Mouse (Mus musculus): Measurements from ENCODE around the gene Mybl2.

Mybl2 gene

DNA sequence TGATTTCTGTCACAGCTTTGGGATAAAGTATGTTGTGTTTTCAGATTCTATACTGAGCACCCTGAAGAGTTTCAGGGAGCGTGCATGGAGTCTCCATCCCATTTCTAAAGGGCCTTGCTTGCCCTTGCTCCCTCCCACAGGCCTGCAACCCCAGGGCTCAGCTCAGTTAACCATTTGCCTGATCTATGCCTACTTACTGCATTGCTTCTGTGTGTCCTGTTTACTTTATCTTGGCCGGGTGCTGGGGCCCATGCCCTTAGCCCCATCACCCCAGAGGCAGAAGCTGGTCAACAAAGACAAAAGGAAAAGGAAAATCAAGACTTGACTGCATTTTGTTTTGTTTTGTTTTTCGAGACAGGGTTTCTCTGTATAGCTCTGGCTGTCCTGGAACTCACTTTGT is 17.1 kb downstream of the Mybl2 start:
- DNase-seq (ENCODE audit: low spot score) = peak; percentile 39

DNA sequence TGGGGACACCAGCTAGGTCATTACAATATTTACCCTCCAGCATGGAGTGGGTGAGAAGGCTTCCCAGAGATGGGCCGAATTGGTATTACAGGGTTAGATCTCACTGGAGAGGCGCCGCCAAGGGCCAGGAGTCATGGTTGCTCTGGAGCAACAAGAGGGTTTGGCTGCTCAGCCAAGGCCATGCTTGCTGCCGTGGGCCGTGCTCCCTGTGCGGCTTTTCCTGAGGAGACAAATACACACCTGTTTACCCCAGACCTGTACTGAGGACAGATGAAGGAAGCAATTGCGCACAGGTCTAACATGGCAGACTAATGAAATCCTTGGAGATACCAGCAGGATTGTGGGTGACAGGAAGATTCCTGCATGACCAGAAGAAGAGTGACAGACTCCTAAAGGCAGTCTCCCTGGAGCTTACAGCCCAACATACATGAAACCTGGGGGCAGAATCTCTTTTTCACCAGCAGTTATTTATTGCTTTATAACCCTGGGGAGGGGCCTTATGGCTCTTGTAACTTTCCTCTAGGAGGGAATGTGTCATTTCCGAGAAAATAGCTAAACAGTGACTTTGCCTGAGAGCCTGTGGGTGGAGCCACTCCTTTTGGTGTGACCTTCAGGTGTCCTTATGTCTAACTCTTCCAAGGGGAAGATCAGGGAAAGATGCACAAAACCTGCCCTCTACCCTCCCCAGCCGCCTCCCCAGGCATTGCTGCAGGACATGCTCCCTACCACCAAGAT is 18.7 kb downstream of the Mybl2 start:
- peak; percentile 66 for DNase-seq (ENCODE audit: low spot score)

DNA sequence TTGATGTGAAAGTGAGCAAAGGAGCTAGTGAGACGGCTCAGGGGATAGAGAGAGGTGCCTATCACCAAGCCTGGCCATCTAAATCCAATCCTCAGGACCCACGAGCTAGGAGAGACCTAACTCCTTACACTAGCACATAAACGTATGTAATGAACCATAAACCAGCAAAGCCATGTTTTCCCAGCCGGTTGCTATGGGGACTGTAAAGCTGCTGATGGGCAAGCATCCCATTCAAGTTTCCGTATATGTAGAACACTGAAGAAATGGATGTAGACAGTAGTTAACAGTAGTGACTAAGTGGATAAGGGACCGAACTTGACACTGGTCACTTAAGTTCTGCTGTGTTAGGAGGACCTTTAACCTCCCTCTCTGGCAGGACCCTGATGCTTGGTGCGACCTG is 19.5 kb downstream of the Mybl2 start:
- DNase-seq (ENCODE audit: low spot score) = no peak

DNA sequence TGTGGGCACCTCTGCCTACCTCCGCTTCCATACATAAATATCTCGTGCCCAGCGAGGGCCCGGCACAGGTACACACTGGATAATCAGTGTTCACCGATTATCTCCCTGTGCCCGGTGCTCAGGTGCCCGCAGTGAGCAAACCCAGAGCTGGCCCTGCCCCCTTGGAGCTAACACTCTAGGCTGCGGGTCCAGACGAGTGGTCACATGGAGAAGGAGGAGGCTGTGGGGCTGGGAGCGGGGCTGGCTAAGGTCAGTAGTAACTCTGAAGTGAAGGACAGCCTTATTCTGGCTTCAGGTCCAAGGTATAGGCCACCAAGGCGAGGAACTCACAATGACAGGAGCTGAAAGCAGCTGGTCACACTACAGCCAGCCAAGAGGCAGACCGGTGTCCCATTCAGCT is 20.3 kb downstream of the Mybl2 start:
- no peak for DNase-seq (ENCODE audit: low spot score)

DNA sequence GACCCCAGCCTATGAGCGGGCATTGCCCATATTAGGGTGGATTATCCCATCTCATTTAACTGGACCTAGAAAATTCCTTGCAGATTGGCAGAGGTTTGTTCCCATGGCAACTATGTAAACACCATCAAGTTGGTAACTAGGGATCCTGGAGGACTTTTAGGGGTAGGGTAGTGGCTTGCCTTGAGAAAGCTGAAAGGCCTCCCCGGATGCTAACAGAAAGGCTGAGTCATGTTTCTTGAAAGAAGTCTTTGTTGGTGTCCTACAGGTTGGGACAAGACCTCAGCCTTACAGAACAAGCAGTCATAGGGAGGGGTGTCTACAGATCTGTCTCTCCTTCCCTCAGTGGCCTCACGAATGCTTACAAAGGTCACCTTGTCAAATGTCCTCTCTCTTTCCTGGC is 20.7 kb downstream of the Mybl2 start:
- no peak for DNase-seq (ENCODE audit: low spot score)

DNA sequence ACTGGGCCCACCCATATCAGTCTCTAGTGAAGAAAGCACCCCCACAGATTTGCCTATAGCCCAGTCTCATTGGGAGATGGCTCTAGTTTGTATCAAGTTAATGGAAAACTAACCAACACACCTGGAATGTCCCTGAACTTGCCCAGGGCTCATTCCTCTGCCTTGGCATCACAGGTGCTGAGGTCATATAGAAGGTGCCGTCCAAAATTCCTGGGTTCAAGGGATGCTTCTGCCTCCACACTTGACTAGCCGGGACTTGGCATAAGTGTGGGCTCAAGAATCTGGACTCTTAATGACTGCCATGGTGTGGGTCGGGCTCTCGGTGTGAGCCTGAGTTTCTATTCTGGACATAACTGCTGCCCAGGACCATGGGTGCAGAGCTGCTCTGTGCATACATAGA is 24.6 kb downstream of the Mybl2 start:
- no peak for DNase-seq (ENCODE audit: low spot score)

DNA sequence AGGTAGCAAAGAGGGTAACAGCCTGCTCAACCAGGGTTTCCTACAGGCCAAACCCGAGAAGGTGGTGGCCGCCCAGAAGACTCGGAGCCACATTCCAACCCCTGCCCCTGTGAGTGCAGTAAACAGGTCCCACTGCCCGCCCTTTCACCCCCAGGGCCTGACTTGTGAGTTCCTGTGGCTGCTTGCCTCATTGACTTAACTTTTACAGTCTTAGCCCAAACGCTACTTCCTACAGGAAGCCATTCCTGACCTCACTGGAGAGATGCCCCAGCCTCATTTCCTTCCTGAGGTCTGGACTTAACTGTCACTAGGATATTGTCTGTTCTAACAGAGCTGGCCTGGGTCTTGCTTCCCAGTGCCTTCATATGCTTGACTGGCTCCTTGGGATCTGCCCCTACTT is 28.1 kb downstream of the Mybl2 start:
- DNase-seq (ENCODE audit: low spot score) = no peak

DNA sequence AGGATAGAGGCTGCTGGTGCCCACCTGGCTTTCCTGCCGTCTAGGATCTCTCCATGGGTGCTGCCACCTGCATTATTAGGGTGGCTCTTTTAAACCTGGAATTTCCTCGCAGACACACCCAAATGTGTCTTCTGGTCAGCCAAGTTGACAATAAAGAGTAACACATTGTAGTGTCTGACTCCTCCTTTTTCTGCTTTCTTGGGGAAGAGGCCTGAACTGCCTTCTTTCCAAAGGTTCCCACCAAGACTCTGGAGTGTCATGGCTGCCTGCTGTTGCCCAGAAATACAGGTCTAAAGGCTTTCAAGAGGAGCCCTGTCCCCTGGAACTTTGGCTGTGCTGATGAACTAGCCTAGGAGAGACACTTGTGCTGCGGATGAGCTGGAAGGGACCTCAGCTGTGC is 30.0 kb downstream of the Mybl2 start:
- DNase-seq (ENCODE audit: low spot score) = no peak

DNA sequence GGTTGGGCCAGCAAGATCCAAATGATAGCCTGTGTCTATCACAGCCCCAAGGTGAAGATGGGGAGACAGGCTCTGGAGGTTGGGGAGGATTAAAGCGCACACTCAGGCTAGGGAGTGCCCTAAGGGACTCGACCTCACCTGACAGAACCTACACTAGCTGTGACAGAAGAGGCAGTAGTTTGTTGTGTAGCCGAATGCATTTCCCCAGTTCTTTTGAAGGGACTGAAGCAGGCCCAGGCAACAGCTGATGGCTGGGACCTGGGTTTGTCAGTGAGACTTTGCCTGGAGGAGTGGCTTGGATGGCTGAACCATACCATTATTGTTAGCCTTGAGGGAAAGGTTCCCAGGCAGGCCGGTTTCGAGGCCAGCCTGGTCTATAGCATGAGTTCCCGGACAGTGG is 30.6 kb downstream of the Mybl2 start:
- no peak for DNase-seq (ENCODE audit: low spot score)

DNA sequence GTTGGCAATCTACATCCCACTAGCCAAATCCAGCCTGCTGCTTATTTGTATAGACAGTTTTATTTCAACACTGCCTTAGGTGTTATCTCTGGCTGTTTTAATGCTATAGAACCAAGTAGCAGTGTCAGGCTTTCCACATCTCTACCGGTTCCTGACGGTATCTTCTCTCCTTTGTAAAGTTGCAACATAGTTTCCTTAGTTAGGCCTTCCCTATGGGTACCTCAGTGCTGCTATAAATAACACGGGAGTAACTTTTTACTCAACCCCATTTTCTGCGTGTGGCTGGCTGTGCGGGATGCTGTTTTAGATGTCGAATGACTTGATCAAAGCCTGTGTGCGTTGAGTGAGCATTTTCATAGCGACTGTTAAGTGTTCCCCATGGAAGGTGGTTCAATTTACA is 32.1 kb downstream of the Mybl2 start:
- no peak for DNase-seq (ENCODE audit: low spot score)

DNA sequence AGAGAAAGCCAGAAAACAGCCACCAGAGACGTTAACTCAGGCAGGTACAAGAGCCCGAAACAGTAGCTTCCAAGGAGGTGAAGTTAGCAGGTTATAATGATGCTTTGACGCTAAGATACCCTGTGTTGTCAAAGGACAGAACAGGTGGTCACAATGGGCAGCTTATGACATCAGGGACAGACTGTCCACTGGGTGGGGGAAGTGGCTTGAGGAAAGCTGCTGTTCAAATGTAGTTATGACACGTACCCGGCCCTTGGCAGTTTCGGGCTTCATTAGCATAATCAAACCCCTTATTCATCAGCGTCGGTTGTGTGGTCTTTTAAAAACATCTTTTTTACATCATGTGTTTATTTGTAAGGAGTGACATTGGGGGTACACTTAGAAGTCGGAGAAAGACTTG is 33.2 kb downstream of the Mybl2 start, which contains the start of gene Gtsf1l:
Gene Gtsf1l (minus strand): TSS at position 128 of the 400 bp plus-strand sequence.
- DNase-seq (ENCODE audit: low spot score) = no peak

DNA sequence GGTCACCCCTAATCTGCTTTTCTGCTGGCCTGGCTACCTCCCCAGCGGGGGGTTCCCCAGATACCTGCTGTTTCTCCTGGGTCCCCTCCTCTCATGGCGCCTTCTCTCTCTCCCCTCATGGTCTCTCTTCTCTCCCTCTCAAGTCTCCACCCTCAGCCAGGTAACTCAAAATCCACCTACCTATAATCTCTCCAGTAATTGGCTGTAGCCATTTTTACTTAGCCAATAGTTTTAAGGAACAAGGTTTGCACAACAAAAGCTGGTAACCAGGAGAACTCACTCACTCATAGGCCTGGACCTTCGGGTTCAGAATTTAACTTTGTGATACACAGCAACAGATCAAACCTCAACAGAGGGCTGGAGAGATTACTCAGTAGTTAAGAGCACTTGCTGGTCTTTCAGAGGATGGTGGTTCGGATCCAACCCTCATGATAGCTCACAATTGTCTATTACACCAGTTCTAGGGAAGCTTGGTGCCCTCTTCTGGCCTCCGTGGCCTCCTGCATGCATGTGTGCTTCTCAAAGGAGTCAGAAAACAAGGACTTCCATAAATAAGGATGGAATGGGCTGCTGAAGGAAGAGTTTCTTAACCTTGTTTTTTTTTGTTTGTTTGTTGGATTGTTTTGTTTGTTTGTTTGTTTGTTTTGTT is 35.1 kb downstream of the Mybl2 start:
- DNase-seq (ENCODE audit: low spot score) = peak; percentile 51

DNA sequence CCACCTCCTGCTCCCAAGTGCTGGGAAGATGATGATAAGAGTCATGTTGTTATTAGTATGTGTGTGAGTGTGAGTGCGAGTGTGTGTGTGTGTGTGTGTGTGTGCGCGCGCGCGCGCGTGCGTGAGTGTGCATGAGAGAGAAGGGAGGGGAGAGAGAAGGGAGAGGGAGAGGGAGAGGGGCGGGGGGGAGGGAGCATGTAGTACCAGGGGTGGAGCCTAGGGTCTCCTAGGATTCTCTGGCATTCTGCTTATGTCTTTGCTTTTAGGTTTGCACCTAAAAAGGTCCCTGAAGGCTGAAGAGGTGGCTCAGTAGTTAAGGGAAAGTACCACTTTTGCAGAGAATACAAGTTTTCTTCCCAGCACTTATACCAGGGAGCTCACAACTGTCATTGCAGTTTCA is 40.4 kb downstream of the Mybl2 start:
- no peak for DNase-seq (ENCODE audit: low spot score)

DNA sequence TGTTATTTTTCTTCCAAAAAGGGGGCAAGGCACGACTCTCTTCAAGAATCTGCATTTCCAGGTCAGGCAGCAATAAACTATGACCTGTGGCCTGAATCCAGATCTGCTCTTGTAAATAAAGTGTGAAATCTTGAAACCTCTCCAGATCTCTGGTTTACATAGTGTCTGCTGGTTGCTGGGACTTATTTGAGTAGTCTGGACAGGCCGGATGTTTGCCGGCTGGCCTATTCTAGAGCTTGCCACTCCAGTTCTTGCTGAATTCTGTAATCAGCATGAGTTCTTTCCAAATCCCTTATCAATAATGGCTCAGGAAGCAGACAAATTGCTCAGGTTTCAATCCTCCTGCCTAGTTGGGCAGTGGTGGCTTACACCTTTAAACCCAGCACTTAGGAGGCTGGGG is 41.3 kb downstream of the Mybl2 start:
- DNase-seq (ENCODE audit: low spot score) = peak; percentile 42

DNA sequence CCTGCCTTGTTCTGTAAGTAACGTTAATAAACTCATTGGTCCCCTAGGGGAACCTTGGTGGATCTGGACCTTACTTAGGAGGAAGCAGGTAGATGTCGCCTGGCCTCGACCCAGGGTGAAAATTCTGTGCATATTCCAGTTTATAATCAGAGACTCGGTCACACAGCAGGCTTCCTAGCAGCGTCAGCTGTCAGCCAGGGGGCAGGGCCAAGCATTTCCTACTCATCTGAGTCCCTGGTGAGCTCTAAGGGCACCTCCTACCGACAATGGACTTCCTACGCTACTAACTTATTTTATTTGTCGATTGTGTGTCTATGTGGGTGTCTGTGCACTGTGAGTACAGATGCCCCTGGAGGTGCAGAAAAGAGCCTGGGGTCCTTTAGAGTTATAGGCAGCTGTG is 45.4 kb downstream of the Mybl2 start:
- no peak for DNase-seq (ENCODE audit: low spot score)

DNA sequence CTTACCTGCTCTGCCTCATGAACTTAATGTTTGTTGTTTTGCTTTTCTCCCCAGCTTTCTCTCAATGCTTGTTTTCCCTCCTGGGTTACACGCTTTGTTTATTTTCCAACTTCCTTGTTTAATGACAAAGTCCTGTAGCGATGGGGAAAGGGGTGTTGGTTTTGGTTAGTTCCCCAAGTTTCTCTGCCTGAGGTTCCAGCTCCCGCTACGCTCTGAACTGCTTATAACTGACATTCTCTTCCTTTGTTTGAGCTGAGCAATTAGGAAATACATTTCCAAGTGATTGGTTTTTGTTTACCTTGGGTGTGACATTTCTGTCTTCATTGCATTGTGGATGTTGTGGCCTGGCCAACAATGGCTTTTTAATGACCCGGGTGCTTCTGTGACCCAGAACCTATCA is 46.1 kb downstream of the Mybl2 start:
- DNase-seq (ENCODE audit: low spot score) = no peak

DNA sequence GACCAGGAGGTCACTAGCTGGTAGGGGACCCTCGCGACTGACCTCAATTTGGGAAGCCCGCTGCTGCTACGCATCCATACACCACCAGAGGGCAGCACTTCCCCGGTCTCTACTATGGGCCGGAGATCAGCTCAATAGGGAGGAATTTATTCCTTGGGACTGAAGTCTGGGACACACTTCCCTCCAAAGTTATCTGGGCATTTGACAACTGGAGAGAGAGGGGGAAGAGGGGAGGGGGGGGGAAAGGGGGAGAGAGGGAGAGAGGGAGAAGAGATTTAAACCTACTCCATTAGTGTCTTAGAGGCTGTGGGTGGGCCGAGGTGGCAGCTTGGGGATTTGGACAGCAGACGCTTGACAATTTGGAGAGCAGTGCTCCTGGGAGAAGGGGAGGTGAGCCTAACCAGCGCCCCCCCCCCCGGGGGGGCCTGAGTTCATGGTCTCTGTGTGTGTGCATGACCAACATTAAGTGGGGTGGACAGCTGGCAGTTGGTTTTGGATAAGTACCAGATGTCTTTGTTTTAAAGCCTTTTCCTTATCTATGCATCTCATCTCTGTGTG is 47.2 kb downstream of the Mybl2 start:
- peak; percentile 46 for DNase-seq (ENCODE audit: low spot score)

DNA sequence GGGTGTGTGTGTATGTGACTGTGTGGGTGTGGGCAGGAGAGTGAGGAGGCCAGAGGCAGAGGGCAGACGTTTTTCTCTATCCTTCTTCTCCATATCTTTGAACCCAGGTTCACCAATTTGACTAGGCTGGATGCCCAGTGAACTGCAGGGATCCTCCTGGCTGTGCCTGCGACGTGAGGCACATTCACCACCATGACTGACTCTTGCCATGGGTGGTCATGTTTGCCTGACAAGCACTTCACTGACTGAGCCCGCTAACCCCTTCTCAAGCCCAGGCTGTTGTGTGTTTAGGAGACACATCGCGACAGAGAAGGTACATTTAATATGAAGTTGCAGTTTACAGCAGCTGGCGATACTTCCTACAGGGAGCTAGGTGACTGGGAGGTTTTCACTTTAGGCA is 47.7 kb downstream of the Mybl2 start:
- DNase-seq (ENCODE audit: low spot score) = no peak

DNA sequence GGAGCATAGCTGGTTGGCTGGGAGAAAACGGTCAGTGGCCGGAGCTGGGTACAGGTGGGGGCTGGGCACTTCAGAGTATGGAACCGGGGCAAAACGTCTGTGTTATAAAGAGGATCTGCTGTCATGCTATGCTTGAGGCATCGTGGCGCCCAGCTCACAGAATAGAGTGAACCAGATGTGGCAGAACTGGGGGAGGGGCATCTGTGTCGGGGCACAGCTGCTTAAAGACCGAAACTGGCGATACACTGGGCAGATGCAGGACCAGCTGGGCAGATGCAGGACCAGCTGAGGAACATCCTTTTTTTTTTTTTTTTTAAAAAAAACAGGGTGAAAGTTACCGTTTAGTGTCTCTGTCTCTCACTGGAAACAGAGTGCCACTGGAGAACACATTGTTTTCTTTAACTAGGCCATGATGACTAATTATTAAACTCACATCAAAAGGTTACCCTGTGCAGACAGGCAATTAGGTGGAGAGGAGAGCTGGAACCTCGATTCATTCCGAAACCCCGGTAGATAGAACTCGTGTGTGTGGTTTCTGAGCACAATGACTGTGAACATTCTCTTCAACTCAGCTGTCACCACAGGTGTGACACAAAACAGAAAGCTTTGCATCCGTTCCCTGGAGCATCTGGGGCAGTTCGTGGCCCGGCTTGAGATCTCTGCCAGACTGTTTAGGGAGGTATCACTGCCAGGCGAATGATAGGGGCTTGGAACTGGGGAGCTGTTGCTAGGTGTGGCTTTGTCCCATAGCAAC is 48.6 kb downstream of the Mybl2 start:
- DNase-seq (ENCODE audit: low spot score) = no peak

DNA sequence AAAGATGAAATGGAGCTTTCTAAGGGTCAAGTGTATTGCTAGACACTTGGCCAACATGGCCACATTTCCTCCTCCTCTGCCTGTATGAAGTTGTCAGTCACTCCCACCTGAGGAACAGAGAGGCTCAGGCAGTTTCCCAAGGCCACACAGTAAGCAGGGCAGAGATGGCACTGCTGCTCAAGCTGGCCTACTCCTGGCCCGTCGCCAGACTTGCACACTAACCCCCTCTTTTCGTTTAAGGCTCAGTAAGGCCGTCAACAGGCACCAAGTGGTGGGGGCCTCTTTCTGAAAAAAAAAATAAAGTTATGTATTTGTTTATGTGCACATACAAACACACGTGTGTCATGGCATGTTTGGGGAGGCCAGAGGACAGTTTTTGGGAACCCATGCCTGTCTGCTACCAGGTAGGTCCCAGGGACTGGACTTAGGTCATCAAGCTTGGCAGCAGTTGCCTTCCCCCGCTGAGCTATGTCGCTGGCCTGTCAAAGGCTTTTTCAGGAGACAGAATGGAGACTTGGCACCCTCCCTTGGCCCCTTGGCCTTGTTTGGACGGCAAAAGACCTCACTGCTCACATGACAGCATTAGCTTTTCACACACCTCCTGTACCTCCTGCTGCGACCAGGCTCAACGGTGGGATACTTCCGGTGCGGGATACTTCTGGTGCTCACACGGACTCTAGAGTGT is 49.7 kb downstream of the Mybl2 start:
- DNase-seq (ENCODE audit: low spot score) = no peak

DNA sequence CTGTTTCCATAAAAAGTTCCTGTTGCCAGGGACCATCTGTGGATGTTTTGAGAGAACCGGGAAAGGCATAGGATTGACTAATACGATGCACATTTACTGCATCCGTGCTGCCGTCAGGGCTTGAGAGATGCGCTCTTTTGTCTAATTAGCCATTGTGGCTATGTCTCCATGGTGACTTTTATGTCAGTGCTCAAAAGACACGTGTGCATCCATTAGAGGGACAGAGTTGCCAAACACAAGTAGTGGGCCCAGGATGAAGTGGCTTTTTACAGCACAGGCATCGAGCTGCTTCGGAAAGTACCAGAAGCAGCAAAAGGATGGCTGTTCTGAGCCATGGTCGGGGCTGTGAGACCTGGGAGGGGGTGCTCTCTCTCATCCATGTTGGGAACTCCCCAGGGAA is 53.9 kb downstream of the Mybl2 start:
- no peak for DNase-seq (ENCODE audit: low spot score)

DNA sequence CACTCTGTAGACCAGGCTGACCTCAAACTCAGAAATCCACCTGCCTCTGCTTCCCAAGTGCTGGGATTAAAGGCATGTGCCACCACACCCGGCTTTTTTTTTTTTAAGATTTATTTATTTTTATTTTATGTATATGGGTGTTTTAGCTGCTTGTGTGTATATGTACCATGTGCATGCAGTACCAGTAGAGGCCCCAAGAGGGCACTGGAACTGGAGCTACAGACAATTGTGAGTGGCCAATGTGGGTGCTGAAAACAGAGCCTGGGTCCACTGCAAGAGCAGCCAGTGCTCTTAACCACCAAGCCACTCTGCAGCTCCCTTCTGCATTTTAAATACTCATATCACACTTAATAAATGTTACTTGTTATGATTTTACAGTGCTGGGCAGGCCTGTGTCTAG is 56.2 kb downstream of the Mybl2 start:
- DNase-seq (ENCODE audit: low spot score) = no peak

All from yolk sac, embryonic 10.5 days (tissue).